Mouse (Mus musculus) liver (tissue): Measurements from ENCODE around the gene Gm10490.

Experiments used
- DNase-seq: peaks from one replicate; pipeline ENCODE4 v3.0.0-alpha.2; 2020; ENCODE audit warnings: mixed read lengths

Gm10490 gene

DNA sequence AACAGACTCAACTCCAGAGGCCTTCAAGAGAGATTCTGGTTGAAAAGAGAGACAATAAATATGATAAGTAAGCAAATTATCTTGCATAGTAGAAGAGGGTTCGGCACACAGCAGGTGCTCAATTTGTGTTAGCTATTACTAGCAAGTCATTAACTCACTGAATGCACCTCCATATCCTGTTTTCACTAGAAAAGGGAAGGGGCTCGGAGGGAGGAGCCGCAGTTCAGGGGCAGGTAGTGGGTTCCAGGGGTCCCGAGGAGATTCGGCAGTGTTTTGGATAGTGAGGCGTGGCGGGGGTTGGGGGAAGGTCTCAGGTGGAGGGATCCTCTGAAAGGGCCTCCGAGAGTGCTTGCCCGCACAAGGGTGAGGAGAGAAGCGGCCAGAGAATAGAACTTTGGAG is 17.8 kb downstream of the Gm10490 start:
- DNase-seq: no peak

DNA sequence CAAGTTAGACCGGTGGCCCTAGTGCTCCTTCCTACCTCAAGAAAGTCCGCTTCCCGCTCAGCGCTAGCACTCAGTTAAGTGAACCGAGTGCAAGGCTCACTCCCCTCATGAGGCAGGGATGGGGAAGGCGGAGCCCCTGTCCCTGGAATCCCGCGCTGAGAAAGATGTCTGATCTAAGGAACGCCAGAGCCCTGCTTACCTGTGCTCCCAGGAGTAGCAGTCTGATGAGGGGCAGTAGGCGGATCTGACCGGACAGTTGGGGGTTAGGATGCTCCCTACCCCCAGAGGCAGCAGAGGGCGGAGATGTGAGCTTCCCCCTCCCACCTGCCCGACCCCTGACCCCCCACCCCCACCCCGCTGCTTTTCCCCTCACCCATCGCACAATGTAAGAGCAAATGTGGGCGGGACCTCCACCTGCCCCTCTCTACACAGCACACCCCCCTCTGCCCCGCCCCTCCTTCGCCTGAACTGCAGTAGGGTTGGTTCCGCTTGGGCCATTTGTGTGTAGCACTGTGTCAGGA is 19.0 kb downstream of the Gm10490 start, which contains the start of gene Eras:
Gene Eras, minus strand, starts transcription at position 338 of the 521 bp plus-strand sequence.
- no peak for DNase-seq

DNA sequence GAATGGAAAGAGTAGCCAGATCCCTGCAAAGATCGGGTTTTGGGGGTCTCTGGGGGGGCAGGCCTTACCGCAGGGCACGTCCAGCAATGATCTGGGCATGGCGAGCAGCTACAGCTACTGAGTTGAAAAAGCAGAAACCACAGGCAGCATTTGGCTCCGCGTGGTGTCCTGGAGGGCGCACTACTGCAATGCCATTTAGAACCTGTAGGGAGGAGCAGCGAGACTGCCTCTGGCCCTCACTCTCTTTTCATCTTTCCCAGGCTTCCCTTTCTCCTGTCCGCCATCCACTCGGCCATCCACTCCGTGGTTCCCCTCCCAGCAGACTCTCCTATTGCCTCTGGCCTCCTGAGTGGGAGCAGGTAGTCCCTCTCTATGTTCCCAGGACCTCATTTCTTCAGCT is 27.5 kb downstream of the Gm10490 start:
- DNase-seq: peak; percentile 24

DNA sequence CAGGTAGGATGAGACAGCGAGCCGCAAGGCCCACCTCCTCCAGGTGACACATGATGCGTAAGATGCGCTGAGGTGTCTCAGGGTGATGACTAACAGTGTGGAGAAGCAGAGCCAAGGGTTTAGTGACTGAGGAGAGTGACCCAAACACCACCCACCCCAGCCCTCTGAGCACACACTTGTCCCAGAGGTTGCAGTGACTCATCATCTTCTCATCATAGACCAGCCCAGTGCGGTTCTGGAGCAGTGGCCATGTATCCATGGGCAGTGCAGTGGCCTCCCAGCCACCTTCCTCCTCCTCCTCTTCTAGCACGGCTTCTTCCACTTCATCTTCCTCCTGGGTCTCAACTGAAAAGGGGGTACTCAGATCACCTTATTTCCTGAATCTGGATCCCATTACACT is 28.3 kb downstream of the Gm10490 start:
- no peak for DNase-seq

DNA sequence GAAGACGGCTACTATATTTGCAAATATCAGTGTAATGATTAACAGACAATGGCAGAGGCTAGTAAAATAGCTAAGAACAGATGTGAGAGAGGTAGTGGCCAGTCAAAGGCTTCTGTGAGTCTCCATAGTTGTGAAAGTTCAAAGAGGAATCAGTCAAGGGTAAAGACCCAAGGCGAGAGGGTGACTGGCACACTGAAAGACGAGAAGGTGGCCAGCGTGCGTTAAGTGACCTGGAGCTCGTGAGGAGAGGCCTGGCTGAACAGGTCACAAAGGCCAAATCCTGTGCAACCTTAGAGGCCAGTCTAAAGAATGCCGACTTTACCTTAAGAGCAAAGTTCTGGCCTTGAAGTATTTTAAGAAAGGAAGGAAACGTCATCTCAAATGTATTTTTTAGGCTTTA is 36.3 kb downstream of the Gm10490 start:
- no peak for DNase-seq

DNA sequence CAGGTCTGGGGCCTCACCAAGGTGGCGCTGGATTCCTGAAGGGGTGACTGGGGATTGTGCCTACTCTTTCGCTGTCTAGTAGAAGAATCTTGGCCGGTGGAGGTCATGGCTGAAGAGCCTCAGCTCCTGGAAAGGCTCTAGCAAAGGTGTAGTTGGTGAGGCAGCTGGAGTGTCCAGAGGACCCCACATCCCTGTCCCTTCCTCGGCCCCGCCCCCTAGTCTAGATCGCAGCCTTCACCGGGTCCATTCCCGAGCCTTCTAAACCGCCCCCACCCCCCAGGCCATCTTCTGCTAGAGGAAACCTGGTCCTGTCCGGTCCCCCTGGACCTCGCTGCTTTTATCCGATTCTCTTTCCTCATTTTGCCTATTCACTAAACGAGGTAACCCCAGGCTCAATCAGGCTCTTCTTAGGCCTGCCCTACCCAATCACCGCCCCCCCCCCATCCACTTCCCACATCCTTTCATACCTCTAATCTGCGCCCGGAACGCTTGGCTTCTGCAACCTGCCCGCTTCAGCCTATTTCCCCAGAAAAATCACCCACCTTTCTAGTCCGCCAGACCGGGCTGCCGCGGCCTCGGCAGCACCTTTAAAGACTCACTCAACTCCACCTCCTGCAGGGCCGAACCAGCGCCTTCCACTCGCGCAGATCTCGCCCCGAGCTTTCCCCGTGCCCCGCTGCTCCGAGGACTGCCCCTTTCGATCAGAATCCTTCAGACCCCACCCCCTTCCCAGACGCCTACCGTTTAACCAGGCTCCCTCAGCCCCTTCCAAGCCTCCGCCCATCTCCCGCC is 38.0 kb downstream of the Gm10490 start, which contains the start of gene Hdac6:
Gene Hdac6, minus strand, starts transcription at position 782 of the 792 bp plus-strand sequence.
- DNase-seq: no peak

DNA sequence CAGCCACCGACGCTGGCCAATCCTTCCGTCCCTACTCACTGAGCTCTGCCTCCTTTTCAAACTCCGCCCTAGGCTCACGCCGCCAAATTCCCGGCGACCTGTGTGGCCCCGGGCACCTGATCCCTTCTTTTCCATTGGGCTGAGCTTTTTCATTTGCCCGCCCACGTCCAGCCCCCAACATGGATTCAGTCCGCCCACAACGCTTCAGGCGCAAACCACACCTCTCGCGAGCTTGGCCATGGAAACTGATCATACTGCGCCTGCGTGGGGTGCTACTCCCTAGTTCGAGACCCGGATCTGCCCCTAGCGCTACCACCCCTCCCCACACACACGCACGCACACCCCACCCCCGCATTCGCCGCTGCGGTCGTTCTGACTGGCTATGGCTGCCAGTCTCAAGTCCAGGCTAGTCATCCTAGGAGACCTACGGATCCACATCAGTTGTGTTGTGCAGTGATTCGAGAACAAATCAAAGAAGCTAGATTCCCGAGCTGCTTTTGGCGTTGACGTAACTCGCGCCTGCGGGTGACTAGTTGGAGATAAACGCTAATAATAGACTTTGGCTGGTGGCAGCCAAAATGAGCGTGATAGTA is 38.7 kb downstream of the Gm10490 start:
- DNase-seq: peak; percentile 93

DNA sequence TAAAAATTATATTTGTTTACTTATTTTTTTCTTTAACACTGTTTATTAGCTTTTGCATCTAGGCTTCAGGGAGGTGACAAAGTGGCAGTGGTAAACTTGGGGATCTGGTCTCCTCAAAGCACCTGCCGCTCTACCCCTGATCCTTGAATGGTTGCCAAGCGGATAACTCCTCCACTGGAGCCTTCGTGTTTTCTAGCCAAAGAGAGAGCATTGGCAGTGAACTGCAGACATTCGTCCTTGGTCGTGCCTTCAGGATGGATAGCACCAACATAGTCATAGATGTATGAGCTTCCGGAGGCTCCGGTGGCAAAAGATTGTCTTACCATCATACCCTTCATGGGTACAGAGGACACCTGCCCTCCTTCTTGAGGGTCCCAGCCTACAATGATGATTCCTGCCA is 40.7 kb downstream of the Gm10490 start:
- no peak for DNase-seq

DNA sequence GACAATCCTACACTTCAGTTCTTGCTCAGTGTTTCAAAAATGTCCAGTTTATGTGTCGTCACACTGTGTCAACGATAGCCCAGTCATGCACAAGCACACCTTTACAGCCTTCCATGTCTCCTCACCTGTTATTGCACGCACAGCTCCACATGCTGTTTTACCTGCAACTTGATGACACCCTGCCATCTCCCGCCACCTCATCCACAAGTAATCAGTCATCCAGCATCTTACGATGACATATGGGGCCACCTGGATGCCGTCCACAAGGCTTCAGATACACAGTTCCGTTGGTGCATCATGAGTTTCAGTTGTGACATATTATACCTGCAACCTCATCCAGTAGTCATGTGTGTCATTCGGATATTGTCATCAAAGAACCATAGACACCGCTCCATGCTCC is 49.5 kb downstream of the Gm10490 start:
- no peak for DNase-seq
